Mouse (Mus musculus) ES-Bruce4 (cell line): ENCODE measurements around the gene Neb. TPM values are rescaled to one million over a fixed set of nuclear protein-coding genes. Genes with fewer than 3 reads are reported as not detected.

Experiments
- H3K27ac ChIP-seq: 2 replicates; pipeline ENCODE4 v1.5.1; 2012; ENCODE audit warnings: low read length, inconsistent platforms; ENCODE audit not compliant: insufficient read depth
- H3K27me3 ChIP-seq: 2 replicates; pipeline ENCODE4 v1.6.1; 2012; ENCODE audit warnings: mild to moderate bottlenecking, low read length, inconsistent platforms; ENCODE audit not compliant: control insufficient read depth, poor library complexity, insufficient read depth, severe bottlenecking
- H3K36me3 ChIP-seq: 2 replicates; pipeline ENCODE4 v1.6.1; 2012; ENCODE audit warnings: inconsistent platforms, mild to moderate bottlenecking, low read length, moderate library complexity; ENCODE audit not compliant: control insufficient read depth, poor library complexity, insufficient read depth, severe bottlenecking
- H3K4me1 ChIP-seq: one replicate; pipeline ENCODE4 v1.8.1; 2011; ENCODE audit warnings: low read length; ENCODE audit not compliant: control insufficient read depth, insufficient read depth
- H3K4me3 ChIP-seq: 2 replicates; pipeline ENCODE4 v1.5.1; 2011; ENCODE audit warnings: low read depth, mild to moderate bottlenecking, low read length
- H3K9ac ChIP-seq: 2 replicates; pipeline ENCODE4 v1.6.1; 2012; ENCODE audit warnings: low read depth, mild to moderate bottlenecking, inconsistent platforms; ENCODE audit not compliant: poor library complexity, severe bottlenecking
- H3K9me3 ChIP-seq: replicated peaks from 2 replicates; pipeline ENCODE4 v1.6.1; 2012; ENCODE audit warnings: mild to moderate bottlenecking, low read length, inconsistent platforms; ENCODE audit not compliant: control insufficient read depth, poor library complexity, insufficient read depth, severe bottlenecking
- CTCF ChIP-seq: IDR thresholded peaks from one replicate; pipeline ENCODE4 v1.8.1; 2011; ENCODE audit warnings: low read depth, low read length
- EP300 ChIP-seq: IDR thresholded peaks from 2 replicates; pipeline ENCODE4 v1.6.1; 2011; ENCODE audit warnings: low read depth, low read length; ENCODE audit not compliant: insufficient read depth
- POLR2A ChIP-seq: IDR thresholded peaks from one replicate; pipeline ENCODE4 v1.8.1; 2011; ENCODE audit warnings: low read length; ENCODE audit not compliant: insufficient read depth
- polyA plus RNA-seq: library from polyadenylated mRNA; stranded (reverse); fragments of >200 nt; gene quantifications from 2 replicates; pipeline ENCODE4 v1.2.4, GENCODE M21; 2011; ENCODE audit warnings: low read depth; ENCODE audit not compliant: missing spikeins, insufficient read depth, insufficient read length

Neb gene
- polyA plus RNA-seq, 1 experiment, result 1.5 TPM

DNA sequence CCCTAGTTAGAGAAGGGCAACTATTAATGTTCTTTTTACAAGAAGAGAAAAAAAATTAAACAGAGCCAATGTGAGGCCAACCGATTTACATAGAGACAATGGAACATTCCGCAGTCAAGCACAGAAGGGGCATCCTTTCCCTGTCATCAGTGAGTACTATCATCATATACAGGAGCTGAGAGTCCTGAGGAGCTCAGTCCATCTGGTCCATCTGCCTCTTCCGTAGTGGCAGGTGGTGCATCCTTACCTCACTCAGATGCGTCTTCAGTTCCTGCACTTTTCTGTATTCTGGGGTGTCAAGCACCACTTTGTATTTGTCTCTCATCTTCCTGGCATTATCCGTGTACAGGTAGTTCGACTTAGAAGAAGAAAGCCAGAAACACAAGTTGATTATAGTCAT lies 184.6 kb downstream of the Neb start:
- Histone ChIP-seq H3K27me3 (no peaks in the 10 kb centered on the region), H3K9me3 (no peaks in the 10 kb centered on the region), H3K9ac (no peak overlapping the region), H3K27ac (no peak overlapping the region), H3K4me3 (no peak overlapping the region), H3K36me3 (no peaks in the 10 kb centered on the region), H3K4me1 (no peaks in the 10 kb centered on the region)
- TF ChIP-seq EP300 (no peak), CTCF (no peak), POLR2A (no peak)

DNA sequence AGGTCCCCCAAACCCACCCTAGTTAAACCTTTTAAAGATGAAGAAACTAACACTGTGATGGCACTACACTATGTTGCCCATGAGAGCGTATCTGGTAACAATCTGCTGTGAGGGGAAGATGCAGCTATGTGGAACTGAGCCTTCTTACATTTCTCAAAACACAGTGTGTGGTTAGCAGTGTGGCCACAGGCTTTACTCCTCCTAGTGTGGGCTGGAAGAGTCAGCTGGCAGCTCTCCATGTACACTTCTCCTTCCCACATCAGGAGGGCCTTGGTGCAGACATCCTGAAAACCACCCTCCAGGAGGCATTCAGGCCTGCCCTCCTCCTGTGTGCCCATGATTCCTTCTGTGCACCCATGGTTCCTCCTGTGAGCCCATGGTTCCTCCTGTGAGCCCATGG lies 198.6 kb downstream of the Neb start:
- H3K4me3 ChIP-seq, result no peak overlapping the region
- H3K9ac ChIP-seq, result no peak overlapping the region
- H3K4me1 ChIP-seq, result no peaks in the 10 kb centered on the region
- TF ChIP-seq POLR2A, result no peak
- TF ChIP-seq EP300, result no peak
- no peak for TF ChIP-seq CTCF
- H3K9me3 ChIP-seq, result no peaks in the 10 kb centered on the region
- H3K27me3 ChIP-seq, result no peaks in the 10 kb centered on the region
- H3K27ac ChIP-seq, result no peak overlapping the region
- H3K36me3 ChIP-seq, result no peaks in the 10 kb centered on the region

DNA sequence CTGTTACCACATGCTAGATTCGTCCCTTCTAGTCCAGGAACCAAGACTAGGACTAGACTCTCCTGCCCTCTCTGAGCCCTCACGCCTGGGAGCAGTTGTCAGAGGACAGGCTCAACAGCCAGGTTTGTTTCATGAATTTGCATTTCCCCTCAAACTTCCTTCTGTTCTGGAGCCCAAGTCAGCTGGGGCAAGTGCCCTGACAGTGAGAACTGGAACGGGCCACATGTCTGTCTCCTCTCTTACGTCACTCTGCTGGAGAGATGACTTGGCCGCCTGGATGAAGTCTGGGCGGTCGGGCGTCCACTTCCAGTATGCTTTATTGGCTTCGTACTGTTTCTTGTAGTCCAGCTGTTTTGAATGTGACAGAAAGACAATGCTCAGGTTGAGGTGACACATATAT lies 200.5 kb downstream of the Neb start:
- no peaks in the 10 kb centered on the region for H3K4me1 ChIP-seq
- H3K36me3 ChIP-seq, result no peaks in the 10 kb centered on the region
- no peak overlapping the region for H3K27ac ChIP-seq
- H3K9me3 ChIP-seq, result no peaks in the 10 kb centered on the region
- H3K4me3 ChIP-seq, result no peak overlapping the region
- no peak overlapping the region for H3K9ac ChIP-seq
- TF ChIP-seq CTCF, result no peak
- TF ChIP-seq EP300, result no peak
- no peak for TF ChIP-seq POLR2A
- H3K27me3 ChIP-seq, result no peaks in the 10 kb centered on the region

DNA sequence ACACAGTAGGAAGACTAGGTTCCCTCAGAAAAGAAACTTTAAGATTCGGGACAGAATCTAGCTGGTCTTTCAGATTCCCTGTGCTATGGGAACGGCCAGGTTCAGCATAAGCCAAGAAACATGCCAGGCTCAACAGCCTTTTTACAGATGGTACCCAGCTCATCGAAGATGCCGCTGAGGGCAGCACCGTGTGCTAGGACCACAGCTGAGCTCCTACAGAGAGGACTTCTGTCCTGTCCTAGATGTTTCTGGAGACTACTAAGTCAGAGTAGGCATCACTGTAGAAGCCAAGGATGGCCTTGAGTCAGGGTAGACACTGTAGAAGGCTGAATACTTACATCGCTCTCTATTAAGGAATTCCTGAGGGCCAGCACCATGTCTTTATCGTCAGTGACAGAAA lies 201.1 kb downstream of the Neb start:
- Histone ChIP-seq H3K27ac (no peak overlapping the region), H3K27me3 (no peaks in the 10 kb centered on the region), H3K9me3 (no peaks in the 10 kb centered on the region), H3K36me3 (no peaks in the 10 kb centered on the region), H3K4me3 (no peak overlapping the region), H3K4me1 (no peaks in the 10 kb centered on the region), H3K9ac (no peak overlapping the region)
- TF ChIP-seq CTCF (no peak), POLR2A (no peak), EP300 (no peak)

DNA sequence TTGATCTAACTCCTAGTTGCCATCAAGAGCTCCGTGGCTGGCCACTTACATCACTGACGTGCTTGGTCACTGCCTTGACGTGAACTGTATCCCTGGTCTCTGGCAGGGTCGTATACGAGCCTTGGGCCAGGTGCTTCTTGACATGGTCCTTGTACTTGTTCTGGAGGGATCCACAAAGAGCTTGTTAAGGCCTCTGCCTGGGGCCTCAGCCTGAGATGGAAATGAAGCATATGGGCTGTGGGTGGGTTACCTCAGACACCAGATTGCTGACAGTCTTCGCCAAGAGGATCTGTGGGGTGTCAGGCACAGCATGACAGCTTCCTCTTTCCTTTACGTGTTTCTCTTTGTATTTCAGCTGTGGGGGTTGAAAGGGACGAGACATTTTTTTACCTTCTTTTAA lies 201.7 kb downstream of the Neb start:
- Histone ChIP-seq H3K4me3 (no peak overlapping the region), H3K4me1 (no peaks in the 10 kb centered on the region), H3K9ac (no peak overlapping the region), H3K27me3 (no peaks in the 10 kb centered on the region), H3K27ac (no peak overlapping the region), H3K9me3 (no peaks in the 10 kb centered on the region), H3K36me3 (no peaks in the 10 kb centered on the region)
- TF ChIP-seq CTCF, result no peak
- TF ChIP-seq POLR2A, result no peak

DNA sequence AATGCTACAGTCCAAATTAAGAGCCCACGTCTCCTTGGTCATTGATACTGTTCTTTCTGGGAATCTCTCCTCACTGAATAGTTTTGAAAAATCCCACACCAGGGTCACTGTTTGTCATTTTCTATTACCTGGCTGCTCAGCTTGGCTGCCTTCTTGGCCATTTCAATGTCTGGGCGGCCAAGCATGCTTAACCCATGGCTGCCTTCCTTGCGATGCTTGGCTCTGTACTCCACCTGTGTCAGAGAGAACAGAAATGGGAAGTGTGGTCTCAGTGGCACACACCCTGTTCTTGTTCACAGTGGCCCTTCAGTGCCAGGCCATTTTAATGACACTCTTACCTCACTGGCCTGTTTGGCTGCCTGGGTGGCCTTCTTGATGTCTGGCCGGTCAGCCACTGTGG lies 203.3 kb downstream of the Neb start:
- no peak overlapping the region for H3K27ac ChIP-seq

More for the DNA sequence above, 203.3 kb downstream of the Neb start:
- Histone ChIP-seq H3K36me3 (no peaks in the 10 kb centered on the region), H3K4me1 (no peaks in the 10 kb centered on the region), H3K9ac (no peak overlapping the region), H3K4me3 (no peak overlapping the region), H3K27me3 (no peaks in the 10 kb centered on the region), H3K9me3 (no peaks in the 10 kb centered on the region)
- TF ChIP-seq POLR2A (no peak), EP300 (no peak), CTCF (no peak)
